Mouse (Mus musculus) midbrain, embryonic 14.5 days (tissue): ENCODE data around the gene Sntb2. TPM values are rescaled to one million over a fixed set of nuclear protein-coding genes. Genes with fewer than 3 reads are reported as not detected.

Experiments used
- ATAC-seq: fragments of 200-750 bp; cut with Nextera tagmentation; 2 replicates; pipeline ENCODE4 v1.8.0; 2017; ENCODE audit warnings: moderate number of reproducible peaks, moderate library complexity; ENCODE audit not compliant: low FRiP score, low TSS enrichment
- DNase-seq: peaks from one replicate; pipeline ENCODE4 v3.0.0-alpha.2; 2015
- H3K27ac ChIP-seq: fragments of 300-500 bp; sonication (generic); replicated peaks from 2 replicates; pipeline ENCODE4 v1.5.1; 2014; ENCODE audit warnings: mild to moderate bottlenecking, low read depth, low read length, moderate library complexity
- H3K27me3 ChIP-seq: fragments of 300-500 bp; sonication (generic); 2 replicates; pipeline ENCODE4 v1.6.1; 2014; ENCODE audit warnings: low read length, control low read depth, mixed read lengths; ENCODE audit not compliant: control insufficient read depth, insufficient read depth
- H3K36me3 ChIP-seq: fragments of 300-500 bp; sonication (generic); 2 replicates; pipeline ENCODE4 v1.6.1; 2014; ENCODE audit warnings: low read length, control low read depth; ENCODE audit not compliant: control insufficient read depth, insufficient read depth
- H3K4me1 ChIP-seq: fragments of 300-500 bp; sonication (generic); 2 replicates; pipeline ENCODE4 v1.6.1; 2014; ENCODE audit warnings: mild to moderate bottlenecking, antibody characterized with exemption, low read length, control low read depth; ENCODE audit not compliant: control insufficient read depth, insufficient read depth
- H3K4me2 ChIP-seq: fragments of 300-500 bp; sonication (generic); 2 replicates; pipeline ENCODE4 v1.6.1; 2014; ENCODE audit warnings: mild to moderate bottlenecking, low read length, moderate library complexity
- H3K4me3 ChIP-seq: fragments of 300-500 bp; sonication (generic); replicated peaks from 2 replicates; pipeline ENCODE4 v1.5.1; 2014; ENCODE audit warnings: low read depth, low read length
- H3K9ac ChIP-seq: fragments of 300-500 bp; sonication (generic); replicated peaks from 2 replicates; pipeline ENCODE4 v1.6.1; 2014; ENCODE audit warnings: mild to moderate bottlenecking, low read length, moderate library complexity
- H3K9me3 ChIP-seq: fragments of 300-500 bp; sonication (generic); 2 replicates; pipeline ENCODE4 v1.6.1; 2016; ENCODE audit warnings: low read length, control low read depth, mixed read lengths; ENCODE audit not compliant: control insufficient read depth
- WGBS: fragments of 180-500 bp; shearing (Covaris S2); extraction: QIAGEN DNeasy Blood & Tissue Kit; methylation state at CpG from one replicate; pipeline ENCODE4 v1.1.7; 2014; 5-methylcytosine and 5-hydroxymethylcytosine counted together
- polyA plus RNA-seq: library from polyadenylated mRNA; unstranded; fragments of >200 nt; fragmentation: Nextera tagmentation; extraction: Ambion mirVana; gene quantifications from 2 replicates; pipeline ENCODE4 v1.2.1, GENCODE M21; 2014

The Sntb2 gene
- polyA plus RNA-seq, 1 experiment from 2014 or later: 3.9 TPM

DNA sequence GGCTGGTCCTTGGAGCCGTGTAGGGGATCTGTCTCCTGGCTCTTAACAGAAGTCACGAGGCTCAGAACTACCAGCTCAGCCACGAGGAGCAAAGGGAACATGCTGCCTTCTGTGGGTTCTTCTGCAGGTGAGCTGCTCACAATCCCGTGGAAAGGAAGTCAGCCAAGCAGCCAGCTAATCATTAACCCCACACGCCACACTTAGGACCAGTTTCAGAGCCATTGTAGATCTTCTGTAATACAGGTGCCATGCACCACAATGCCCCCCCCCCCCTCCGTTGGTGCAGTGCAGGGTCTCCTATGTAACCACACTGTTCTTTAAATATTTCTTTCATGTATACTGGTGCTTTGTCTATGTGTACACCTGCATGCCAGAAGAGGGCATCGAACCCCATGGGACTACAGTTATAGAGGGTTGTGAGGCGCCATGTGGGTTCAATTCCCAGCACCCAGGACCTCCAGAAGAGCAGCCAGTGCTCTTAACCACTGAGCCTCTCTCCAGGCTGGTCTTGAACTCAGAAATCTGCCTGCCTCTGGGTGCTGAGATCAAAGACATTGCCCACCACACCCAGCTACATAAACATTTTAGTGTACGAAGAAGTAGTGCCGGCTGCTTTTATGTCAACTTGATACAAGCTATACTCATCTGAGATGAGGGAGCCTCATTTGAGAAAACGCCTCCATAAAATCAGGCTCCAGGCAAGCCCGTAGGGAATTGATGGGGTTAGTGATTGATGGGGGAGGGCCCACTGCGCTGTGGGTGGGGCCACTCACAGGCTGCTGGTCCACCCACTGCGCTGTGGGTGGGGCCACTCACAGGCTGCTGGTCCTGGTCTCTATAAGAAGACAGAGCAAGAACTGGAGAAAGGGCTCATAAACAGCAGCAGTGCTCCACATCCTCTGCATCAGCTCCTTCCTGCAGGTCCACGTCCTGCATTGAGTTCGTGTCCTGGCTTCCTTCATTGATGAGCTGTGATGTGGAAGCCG lies 130.3 kb downstream of the Sntb2 start, which contains the start of gene Tmed6:
TSS of gene Tmed6 (minus strand) at position 134 of the 986 bp plus-strand sequence.
- no peak within 1 kb of the TSS for H3K4me2 ChIP-seq
- H3K4me1 ChIP-seq: no peaks in the 10 kb centered on the region
- no peak for DNase-seq
- H3K27ac ChIP-seq: no peak within 1 kb of the TSS
- no peaks in the 10 kb centered on the region for H3K9me3 ChIP-seq
- no peaks in the 10 kb centered on the region for H3K27me3 ChIP-seq
- no peak within 1 kb of the TSS for H3K9ac ChIP-seq
- ATAC-seq: no peak
- H3K36me3 ChIP-seq: peaks cover 21% of the 10 kb centered on the region
- 68% methylated on average over 17 of the region's 17 CpGs for WGBS
- H3K4me3 ChIP-seq: no peak within 1 kb of the TSS

Other genes starting within 250 kb of the Sntb2 start
- 0.70 and 1.8 TPM in 2 replicates for gene Has3, start 65.5 kb upstream of the Sntb2 start, polyA plus RNA-seq
- gene Utp4, start 42.1 kb upstream of the Sntb2 start, polyA plus RNA-seq: 39.8 and 44.8 TPM in 2 replicates
- gene Vps4a, start 95.5 kb downstream of the Sntb2 start, polyA plus RNA-seq: 152 and 153 TPM in 2 replicates
- 29.1 and 33.0 TPM in 2 replicates for gene Pdf, start 112.9 kb downstream of the Sntb2 start, polyA plus RNA-seq
- 36.1 and 41.4 TPM in 2 replicates for gene Cog8, start 120.9 kb downstream of the Sntb2 start, polyA plus RNA-seq
- gene Nip7, start 121.1 kb downstream of the Sntb2 start, polyA plus RNA-seq: 73.3 and 78.7 TPM in 2 replicates
- gene Tmed6, start 129.9 kb downstream of the Sntb2 start, polyA plus RNA-seq: not detected in 2 replicates
- gene Terf2, start 160.8 kb downstream of the Sntb2 start, polyA plus RNA-seq: 23.3 and 27.6 TPM in 2 replicates
- gene Cyb5b, start 214.9 kb downstream of the Sntb2 start, polyA plus RNA-seq: 82.0 and 136 TPM in 2 replicates